Comparison of ENCODE assay signal across 12 mouse cellular contexts in the genomic region with DNA sequence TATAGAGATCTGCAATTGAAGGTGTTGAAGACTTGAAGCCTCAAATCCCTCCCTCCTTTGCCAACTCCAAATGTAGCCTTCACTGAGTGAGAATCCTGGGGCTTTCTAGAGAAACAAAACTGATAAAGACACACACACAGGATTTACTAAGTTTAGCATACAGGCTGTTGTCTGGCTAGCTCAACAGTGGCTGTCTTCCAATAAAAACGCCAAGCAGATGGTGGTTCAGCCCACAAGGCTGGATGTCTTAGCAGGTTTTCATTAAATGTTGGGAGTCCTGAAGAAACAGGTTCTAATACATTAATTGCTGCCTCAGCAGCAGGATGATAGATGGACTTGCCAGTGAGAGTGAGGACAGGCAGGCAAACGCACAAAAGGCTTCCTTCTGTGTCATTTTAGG. TPM values are rescaled to one million over a fixed set of nuclear protein-coding genes. Genes with fewer than 3 reads are reported as not detected.
A peak's percentile ranks its signal among the peaks of the same experiment; 100 is the strongest.
DNase-seq lines count a peak whose midpoint lies in the region; ATAC-seq and TF ChIP-seq lines count a peak whose summit lies in the region.
"Had no signal": no experiment of that assay in that cellular context is flagged by ENCODE, and none has a peak within 500 bp of the region (broad histone marks: within the 10 kb centered on the region; RNA-seq: fewer than 3 reads in every experiment).

No protein-coding gene starts in this region.

- H3K4me3 ChIP-seq in kidney, embryonic 15.5 days (replicated peaks) = no peak overlapping the region
- no peak overlapping the region for H3K4me3 ChIP-seq in midbrain, postnatal 0 days (ENCODE audit: low read depth, low read length)

- no peaks in the 10 kb centered on the region for H3K9me3 ChIP-seq in kidney, embryonic 15.5 days (replicated peaks)
- H3K9me3 ChIP-seq in midbrain, postnatal 0 days (ENCODE audit: low read length) = no peaks in the 10 kb centered on the region
- H3K9me3 ChIP-seq: neural tube, embryonic 13.5 days had no signal

- H3K4me1 ChIP-seq in kidney, embryonic 15.5 days = peaks cover 32% of the 10 kb centered on the region
- H3K4me1 ChIP-seq in midbrain, postnatal 0 days (ENCODE audit: insufficient read depth, low read length) = 0 out of 2 replicates have a peak, but pooled peaks cover 3% of the 10 kb centered on the region

- WGBS in kidney, embryonic 15.5 days = 68% methylated on average over 2 of the region's 2 CpGs
- 70% methylated on average over 2 of the region's 2 CpGs for WGBS in midbrain, postnatal 0 days

- no peak for ATAC-seq in kidney, embryonic 15.5 days (replicated peaks; ENCODE audit: low FRiP score)
- ATAC-seq in midbrain, postnatal 0 days (ENCODE audit: low FRiP score) = no peak

- no peak overlapping the region for H3K4me2 ChIP-seq in kidney, embryonic 15.5 days
- H3K4me2 ChIP-seq in midbrain, postnatal 0 days (ENCODE audit: low read depth, low read length, poor library complexity, severe bottlenecking) = no peak overlapping the region

- no peak for DNase-seq in kidney, adult 11 months
- DNase-seq in cerebellum, adult 18-20 months = peak; percentile 61 to 66
- peak; percentile 39 to 62 for DNase-seq in layer of hippocampus, adult 8-10 months (ENCODE audit: low spot score in 2 of 2)
- peak; percentile 58 to 71 for DNase-seq in right cerebral cortex, adult 2 months (ENCODE audit: low spot score in 2 of 2)
- DNase-seq in ovary, postnatal 14 days (ENCODE audit: low spot score) = no peak
- DNase-seq in kidney, postnatal 36 days = no peak
- no peak for DNase-seq in midbrain, postnatal 0 days (ENCODE audit: low spot score)
- DNase-seq: adrenal gland, adult 8-10 months; kidney, adult 18-20 months had no signal

- 0 out of 2 replicates have a peak overlapping the region, but pooled peaks have one; percentile 96 for H3K27ac ChIP-seq in kidney, embryonic 15.5 days
- no peak overlapping the region for H3K27ac ChIP-seq in midbrain, postnatal 0 days (ENCODE audit: low read depth, low read length)
- H3K27ac ChIP-seq: neural tube, embryonic 13.5 days had no signal

- no peak overlapping the region for H3K9ac ChIP-seq in kidney, embryonic 15.5 days
- H3K9ac ChIP-seq in midbrain, postnatal 0 days (replicated peaks; ENCODE audit: low read length, poor library complexity, severe bottlenecking) = no peak overlapping the region
- H3K9ac ChIP-seq: neural tube, embryonic 13.5 days had no signal

- TF ChIP-seq CTCF in midbrain, postnatal 0 days (IDR thresholded peaks at IDR 0.05) = no peak

- H3K36me3 ChIP-seq in kidney, embryonic 15.5 days = peaks cover 47% of the 10 kb centered on the region
- peaks cover 9% of the 10 kb centered on the region; the same call in 1 of the 2 replicates for H3K36me3 ChIP-seq in midbrain, postnatal 0 days (ENCODE audit: insufficient read depth, low read length)

- no peaks in the 10 kb centered on the region for H3K27me3 ChIP-seq in kidney, embryonic 15.5 days
- no peaks in the 10 kb centered on the region for H3K27me3 ChIP-seq in midbrain, postnatal 0 days (ENCODE audit: insufficient read depth, low read length)
- H3K27me3 ChIP-seq: neural tube, embryonic 13.5 days had no signal

RNA-seq across cellular contexts. Expression of gene Mcm6, which starts 1.1 kb away (rescaled TPM):
- polyA plus RNA-seq in kidney, embryonic 15.5 days (2015; fragmentation: Nextera tagmentation; extraction: Ambion mirVana) = 253 and 265 TPM in 2 replicates
- total RNA-seq in layer of hippocampus, adult 8-10 months (2022) = 10 to 100 TPM; 12.2 to 17.8 (median 14.1) TPM
- total RNA-seq in midbrain, postnatal 0 days (2014; rRNA removed) = 36.3 and 37.3 TPM in 2 replicates
- polyA plus RNA-seq in midbrain, postnatal 0 days (2015; fragmentation: Nextera tagmentation; extraction: Ambion mirVana) = 31.1 and 31.9 TPM in 2 replicates

RNA-seq across cellular contexts. Expression of gene Lct, which starts 32.5 kb away (rescaled TPM):
- 0.10 TPM in 2 replicates for polyA plus RNA-seq in kidney, embryonic 15.5 days (2015; fragmentation: Nextera tagmentation; extraction: Ambion mirVana)
- 10 to 100 TPM; 40.7 to 57.6 (median 47.9) TPM for total RNA-seq in layer of hippocampus, adult 8-10 months (2022)
- 0.28 and 0.38 TPM in 2 replicates for total RNA-seq in midbrain, postnatal 0 days (2014; rRNA removed)
- polyA plus RNA-seq in midbrain, postnatal 0 days (2015; fragmentation: Nextera tagmentation; extraction: Ambion mirVana) = 0.49 and 0.70 TPM in 2 replicates
- total RNA-seq: heart, postnatal 25 days had no signal

RNA-seq across cellular contexts. Expression of gene Dars, which starts 56.6 kb away (rescaled TPM):
- 169 and 178 TPM in 2 replicates for polyA plus RNA-seq in kidney, embryonic 15.5 days (2015; fragmentation: Nextera tagmentation; extraction: Ambion mirVana)
- 10 to 100 TPM; 67.1 to 69.8 (median 68.3) TPM for total RNA-seq in layer of hippocampus, adult 8-10 months (2022)
- 53.6 and 62.6 TPM in 2 replicates for total RNA-seq in midbrain, postnatal 0 days (2014; rRNA removed)
- 104 and 105 TPM in 2 replicates for polyA plus RNA-seq in midbrain, postnatal 0 days (2015; fragmentation: Nextera tagmentation; extraction: Ambion mirVana)

Comparison
In these comparisons a context has a peak if more than half of its experiments do, and no peak if none do; other contexts are left out.
1. DNase-seq: peak in cerebellum, adult 18-20 months (2 of 2), layer of hippocampus, adult 8-10 months (2 of 2) and right cerebral cortex, adult 2 months (2 of 2); none in kidney, adult 11 months (single experiment), ovary, postnatal 14 days (single experiment), kidney, postnatal 36 days (0 of 2) and midbrain, postnatal 0 days (single experiment).
2. RNA of gene Lct, which starts 32.5 kb away (total RNA-seq): 40.7 to 57.6 TPM in layer of hippocampus, adult 8-10 months; 0.28 to 0.38 TPM in midbrain, postnatal 0 days; every median in the first group is over 10 times any median in the second.